Mouse (Mus musculus) cortical plate, adult 2 months (tissue): Measurements from ENCODE around the gene Chkb.

ENCODE experiments used
- CTCF ChIP-seq: fragments of 200-500 bp; IDR thresholded peaks from 2 replicates; pipeline ENCODE4 v1.5.1; 2011; ENCODE audit warnings: mild to moderate bottlenecking, control low read depth, low read length; ENCODE audit not compliant: insufficient read depth; ENCODE audit errors: extremely low read depth
- POLR2A ChIP-seq: fragments of 200-500 bp; IDR thresholded peaks from 2 replicates; pipeline ENCODE4 v1.6.1; 2011; ENCODE audit warnings: mild to moderate bottlenecking, low read length, control low read depth; ENCODE audit not compliant: insufficient read depth; ENCODE audit errors: extremely low read depth

DNA sequence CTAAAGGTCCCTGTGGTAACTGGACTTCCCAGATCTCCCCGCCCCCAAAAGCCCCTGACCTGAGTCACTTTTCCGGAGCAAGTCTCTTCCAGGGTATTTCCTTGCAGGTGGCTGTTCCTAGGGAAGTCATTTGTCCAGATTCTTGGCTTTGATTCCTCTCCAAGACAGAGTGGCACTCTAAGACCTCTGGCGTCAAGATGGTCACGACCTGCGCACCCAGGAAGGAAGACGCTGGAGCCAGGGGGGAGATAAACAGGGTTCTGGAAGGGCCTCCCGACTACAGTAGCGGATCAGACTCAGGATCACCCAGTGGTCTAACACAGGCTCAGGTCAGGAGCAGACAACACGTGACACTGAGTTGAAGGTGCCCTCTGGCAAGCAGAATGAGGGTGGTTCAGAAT, 47.4 kb upstream of the Chkb start, which contains the start of gene Arsa:
- no peak for TF ChIP-seq CTCF
- TF ChIP-seq POLR2A, result no peak
